Mouse (Mus musculus) frontal cortex, adult 2 months (tissue): ENCODE data around the gene Rnf169. TPM values are rescaled to one million over a fixed set of nuclear protein-coding genes. Genes with fewer than 3 reads are reported as not detected.
A peak's percentile ranks its signal among the peaks of the same experiment; 100 is the strongest.
"Not testable (repeated sequence)": the region's sequence is repeated elsewhere in the genome, so short reads cannot be mapped to it uniquely, and the experiment has no call there.

Experiments
- DNase-seq, 2 experiments: peaks; one replicate each; pipeline ENCODE4 v3.0.0; 2022; ENCODE audit warnings: low spot score in 1 of 2; ENCODE audit errors: extremely low spot score in 1 of 2
- polyA plus RNA-seq: library from polyadenylated mRNA; depleted of rRNA; stranded (reverse); fragments of >200 nt; gene quantifications from 2 replicates; pipeline ENCODE4 v1.2.3, GENCODE M21; 2012

Rnf169 gene
- polyA plus RNA-seq, 1 experiment = 22.0 TPM

- peak; percentile 84 to 86 for DNase-seq
Observed at GRCm38 (mm10) chr7:99953442-99954098, 26.7 kb downstream of the Rnf169 start.

GRCm38 (mm10) chr7:99947329-99947728 is 32.9 kb downstream of the Rnf169 start:
- peak; percentile 91 to 94 for DNase-seq

GRCm38 (mm10) chr7:99946356-99946755 is 33.9 kb downstream of the Rnf169 start:
- DNase-seq = no peak

GRCm38 (mm10) chr7:99945939-99946338 is 34.3 kb downstream of the Rnf169 start:
- DNase-seq = no peak

GRCm38 (mm10) chr7:99945012-99945411 is 35.2 kb downstream of the Rnf169 start:
- not testable (repeated sequence) for DNase-seq

GRCm38 (mm10) chr7:99944520-99944919 is 35.7 kb downstream of the Rnf169 start:
- DNase-seq = no peak

GRCm38 (mm10) chr7:99940669-99941068 is 39.6 kb downstream of the Rnf169 start:
- DNase-seq = no peak

- peak in 1 of 2 experiments; percentile 36 for DNase-seq
Observed at GRCm38 (mm10) chr7:99935758-99936157, 44.5 kb downstream of the Rnf169 start.

GRCm38 (mm10) chr7:99926916-99927714 is 53.1 kb downstream of the Rnf169 start:
- peak; percentile 63 to 84 for DNase-seq

- no peak for DNase-seq
Observed at GRCm38 (mm10) chr7:99920416-99920815, 59.8 kb downstream of the Rnf169 start.

GRCm38 (mm10) chr7:99919971-99920370 is 60.3 kb downstream of the Rnf169 start:
- DNase-seq = no peak

GRCm38 (mm10) chr7:99919164-99919563 is 61.1 kb downstream of the Rnf169 start:
- peak in 1 of 2 experiments; percentile 55 for DNase-seq

GRCm38 (mm10) chr7:99917320-99917844 is 62.9 kb downstream of the Rnf169 start:
- DNase-seq = peak in 1 of 2 experiments; percentile 50

GRCm38 (mm10) chr7:99916741-99917319 is 63.4 kb downstream of the Rnf169 start:
- DNase-seq = peak in 1 of 2 experiments; percentile 57

GRCm38 (mm10) chr7:99915511-99915910 is 64.7 kb downstream of the Rnf169 start:
- no peak for DNase-seq

GRCm38 (mm10) chr7:99914316-99914715 is 65.9 kb downstream of the Rnf169 start:
- no peak for DNase-seq

GRCm38 (mm10) chr7:99911038-99911437 is 69.2 kb downstream of the Rnf169 start:
- no peak for DNase-seq

- no peak for DNase-seq
Observed at GRCm38 (mm10) chr7:99907463-99907862, 72.8 kb downstream of the Rnf169 start.

GRCm38 (mm10) chr7:99906346-99906745 is 73.9 kb downstream of the Rnf169 start:
- no peak for DNase-seq

- DNase-seq = no peak
Observed at GRCm38 (mm10) chr7:99904421-99905005, 75.7 kb downstream of the Rnf169 start.
